Mouse (Mus musculus) lung, adult 18-20 months (tissue): ENCODE measurements around the gene Paqr6.

Experiments used
- DNase-seq, 2 experiments: peaks; one replicate each; pipeline ENCODE4 v3.0.0; 2022; ENCODE audit warnings: mixed read lengths in 2 of 2

The Paqr6 gene

DNA sequence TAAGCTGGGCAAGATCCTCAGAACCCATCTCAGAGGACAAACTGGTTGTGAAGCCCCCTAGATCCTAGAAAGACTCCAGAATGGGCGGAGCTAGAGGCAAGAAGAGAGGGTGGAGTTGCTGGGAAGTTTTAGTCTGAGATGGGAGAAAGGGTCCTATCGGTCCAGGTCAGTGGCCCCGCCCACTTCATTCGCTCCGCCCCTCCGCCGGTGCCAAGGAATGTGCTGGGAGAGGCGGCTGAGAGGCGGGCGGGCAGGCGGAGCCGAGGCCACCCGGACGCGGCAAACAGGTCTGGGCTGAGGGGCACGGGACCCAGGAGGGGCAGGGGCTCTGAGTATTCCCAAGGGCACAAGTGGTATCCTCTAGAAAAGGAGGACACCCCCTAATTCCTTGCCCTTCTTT lies at the start of gene Paqr6:
Gene Paqr6 (plus strand): TSS at position 248 of the 400 bp plus-strand sequence.
- DNase-seq, result peak; percentile 82 to 87

DNA sequence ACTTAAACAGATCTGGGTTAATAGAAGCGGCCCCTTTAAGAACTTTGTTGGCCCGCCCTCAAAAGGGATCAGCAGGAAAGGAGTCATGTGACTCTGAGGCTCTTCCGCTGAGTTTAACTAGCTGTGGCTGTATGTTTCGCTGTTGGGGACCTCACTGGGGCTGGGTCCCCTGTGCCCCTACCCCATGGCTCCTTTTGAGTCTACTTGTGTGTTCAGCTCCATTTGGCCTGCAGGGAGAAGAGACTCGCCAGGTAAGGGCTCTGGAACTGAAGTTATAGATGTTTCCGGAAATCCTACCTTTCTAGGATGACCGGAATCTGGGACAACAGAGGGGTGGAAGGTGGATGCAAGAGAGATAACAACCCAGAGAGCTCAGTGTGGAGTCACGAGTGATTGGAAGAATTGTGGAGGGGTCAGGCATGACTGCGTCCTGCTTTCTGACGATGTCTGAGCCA lies 39.4 kb upstream of the Paqr6 start, which contains the start of gene Glmp:
Gene Glmp (plus strand): TSS at position 73 of the 455 bp plus-strand sequence.
- DNase-seq, result peak; percentile 58 to 64

DNA sequence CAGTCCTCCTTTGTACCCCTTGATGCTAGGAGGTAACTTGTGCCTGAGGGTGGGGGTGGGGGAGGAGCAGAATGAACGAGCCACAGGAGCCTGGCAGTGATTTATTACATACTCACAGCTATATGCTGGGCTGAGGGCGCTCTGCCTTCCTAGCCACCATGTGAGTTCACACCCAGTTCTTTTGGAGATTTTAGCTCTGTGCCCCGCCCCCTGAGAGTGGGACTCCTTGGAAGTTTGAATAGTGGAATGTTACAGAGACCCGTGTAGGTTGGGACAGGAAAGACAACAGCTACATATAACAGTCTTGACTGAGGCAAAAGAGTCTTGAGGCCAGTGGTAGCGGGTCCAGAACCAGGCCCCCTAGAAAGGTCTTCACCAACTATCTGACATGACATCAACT lies 35.4 kb upstream of the Paqr6 start:
- DNase-seq, result no peak

DNA sequence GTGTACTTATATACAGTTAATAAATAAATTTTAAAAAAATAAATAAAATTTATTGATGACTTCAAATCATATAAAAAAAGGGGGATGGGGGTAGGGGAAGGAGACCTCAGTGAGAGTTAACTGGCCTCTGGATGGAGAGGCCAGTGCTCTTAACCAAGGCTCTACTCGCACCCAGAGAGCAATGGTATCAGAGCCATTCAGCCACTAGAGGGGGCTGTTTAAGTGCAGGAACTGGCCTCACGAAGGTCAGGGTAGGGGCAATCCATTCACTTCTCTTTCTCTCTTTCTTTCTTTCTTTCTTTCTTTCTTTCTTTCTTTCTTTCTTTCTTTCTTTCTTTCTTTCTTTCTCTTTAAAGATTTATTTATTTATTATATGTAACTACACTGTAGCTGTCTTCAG lies 33.1 kb upstream of the Paqr6 start:
- peak in 1 of 2 experiments; percentile 59 for DNase-seq

GRCm38 (mm10) chr3:88334029-88334658 lies 30.2 kb upstream of the Paqr6 start:
- DNase-seq, result peak; percentile 56 to 74

GRCm38 (mm10) chr3:88334902-88335435 lies 29.4 kb upstream of the Paqr6 start:
- no peak for DNase-seq

DNA sequence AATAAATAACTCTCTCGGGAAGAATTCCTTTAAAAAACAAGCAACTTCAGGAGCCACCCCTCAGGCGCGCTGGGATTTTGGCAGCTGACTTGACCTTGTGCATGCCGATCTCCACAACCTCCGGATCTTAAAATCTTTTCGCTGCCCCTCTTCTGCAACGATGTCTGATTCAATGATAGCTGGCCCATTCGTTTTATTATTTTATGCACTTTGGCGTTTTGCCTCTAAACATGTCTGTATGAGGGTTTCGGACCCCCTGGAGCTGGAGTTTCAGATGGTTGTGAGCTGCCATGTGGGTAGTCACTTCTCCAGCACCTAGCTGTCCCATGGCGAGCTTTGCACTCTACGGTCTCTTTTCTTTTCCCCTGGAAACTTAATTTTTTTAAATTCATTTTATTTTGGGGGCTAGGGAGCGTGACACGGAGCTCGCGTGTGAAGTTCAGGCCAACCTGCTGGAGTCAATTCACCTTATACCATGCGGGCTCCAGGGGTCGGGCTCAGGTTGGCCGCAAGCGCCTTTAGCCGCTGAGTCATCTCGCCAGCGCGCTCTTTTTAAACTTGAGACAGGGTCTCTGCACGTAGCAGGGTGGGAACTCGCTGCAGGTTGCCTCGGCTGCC lies 28.8 kb upstream of the Paqr6 start:
- DNase-seq, result no peak

GRCm38 (mm10) chr3:88336058-88337013 lies 28.0 kb upstream of the Paqr6 start, which contains the start of the genes Tmem79 and Smg5:
Gene Tmem79, minus strand, starts transcription at chr3:88336148.
Gene Smg5, plus strand, starts transcription at chr3:88336260.
- peak; percentile 97 for DNase-seq

DNA sequence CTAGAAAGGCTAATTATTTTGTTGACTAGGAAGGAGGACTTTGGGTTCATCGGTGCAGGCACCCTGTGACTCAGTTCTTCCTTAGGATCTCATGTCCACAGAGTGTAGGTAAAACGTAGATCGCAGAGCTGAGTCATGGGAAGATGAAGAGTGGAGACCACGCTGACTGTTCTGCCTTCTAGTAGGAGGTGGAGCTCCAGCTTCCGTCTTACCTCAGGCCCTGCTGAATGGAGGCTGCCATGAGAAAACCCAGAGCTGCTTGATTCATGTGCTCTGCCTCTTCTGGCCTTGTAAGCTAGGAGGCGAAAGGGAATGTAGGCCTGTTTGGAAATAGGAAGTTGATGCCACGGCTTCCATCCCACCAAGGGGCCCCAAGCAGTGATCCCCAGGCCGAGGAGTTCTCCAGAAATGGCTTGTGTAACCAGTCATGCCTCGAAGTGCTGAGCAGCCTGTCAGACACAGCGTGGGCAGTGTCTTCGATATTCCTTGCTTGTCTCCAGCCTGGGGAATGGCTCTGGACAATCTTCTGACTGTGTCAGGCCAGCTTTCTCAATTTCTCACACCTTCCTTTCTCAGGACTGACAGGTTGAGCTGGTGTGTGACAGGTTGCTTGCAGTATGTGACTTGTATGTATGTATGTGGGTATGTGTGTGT lies 26.9 kb upstream of the Paqr6 start:
- DNase-seq, result no peak

GRCm38 (mm10) chr3:88338316-88338715 lies 26.1 kb upstream of the Paqr6 start:
- no peak for DNase-seq

GRCm38 (mm10) chr3:88339006-88339405 lies 25.4 kb upstream of the Paqr6 start:
- DNase-seq, result no peak

DNA sequence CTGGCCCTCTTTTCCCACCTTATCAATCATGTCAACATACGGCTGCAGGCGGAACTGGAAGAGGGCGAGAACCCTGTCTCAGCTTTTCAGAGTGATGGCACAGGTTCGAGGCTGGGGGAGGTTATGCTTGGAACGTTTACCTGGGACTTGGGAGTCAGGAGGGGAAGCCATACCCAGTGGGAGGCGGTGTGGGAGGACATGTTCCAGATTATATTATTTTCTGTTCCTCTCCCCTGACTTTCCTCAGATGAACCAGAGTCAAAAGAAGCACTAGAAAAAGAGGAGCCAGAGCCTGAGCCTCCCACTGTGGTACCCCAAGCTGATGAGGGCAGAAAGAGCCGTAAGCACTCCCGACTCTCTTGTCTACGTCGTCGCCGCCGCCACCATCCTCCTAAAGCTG lies 13.7 kb upstream of the Paqr6 start:
- no peak for DNase-seq

- no peak for DNase-seq
Observed at GRCm38 (mm10) chr3:88352907-88353306, 11.5 kb upstream of the Paqr6 start.

DNA sequence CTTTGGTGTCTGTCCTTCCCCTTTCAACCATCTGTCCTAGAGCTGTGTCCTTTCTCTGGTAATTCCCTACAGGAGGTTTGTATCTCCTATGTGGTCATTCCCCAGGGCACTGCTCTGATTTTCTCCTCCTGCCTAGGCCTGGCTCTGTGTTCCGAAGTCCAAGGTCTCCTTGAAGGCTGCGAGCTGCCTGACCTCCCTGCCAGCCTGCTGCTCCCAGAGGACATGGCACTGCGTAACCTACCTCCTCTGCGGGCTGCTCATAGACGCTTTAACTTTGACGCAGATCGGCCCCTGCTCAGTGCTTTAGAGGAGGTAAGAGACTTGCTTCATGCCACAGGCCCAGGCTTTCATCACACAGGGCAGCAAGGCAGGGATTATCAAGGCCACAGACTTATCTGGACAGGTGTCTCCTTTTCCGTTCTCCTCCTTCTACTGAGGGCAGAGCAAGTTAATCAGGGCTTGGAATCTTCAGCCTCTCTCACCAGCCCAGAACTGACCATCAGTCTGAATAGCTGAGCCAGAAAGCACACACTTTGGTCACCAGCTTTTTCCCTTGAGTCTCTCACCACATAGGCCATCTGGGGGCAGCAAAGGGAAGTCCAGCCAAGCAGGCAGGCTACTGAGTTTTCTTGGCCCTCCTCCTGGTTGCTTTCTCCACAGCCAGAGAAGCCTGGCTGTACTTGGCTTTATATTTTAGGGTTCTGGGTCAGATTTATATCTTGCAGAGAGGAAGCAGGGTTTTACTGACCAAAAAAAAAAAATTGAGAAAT lies 9.8 kb upstream of the Paqr6 start:
- no peak for DNase-seq

GRCm38 (mm10) chr3:88359584-88359983 lies 4.8 kb upstream of the Paqr6 start:
- no peak for DNase-seq

- no peak for DNase-seq
Observed at GRCm38 (mm10) chr3:88359989-88360388, 4.4 kb upstream of the Paqr6 start.

- no peak for DNase-seq
Observed at GRCm38 (mm10) chr3:88361096-88361495, 3.3 kb upstream of the Paqr6 start.

DNA sequence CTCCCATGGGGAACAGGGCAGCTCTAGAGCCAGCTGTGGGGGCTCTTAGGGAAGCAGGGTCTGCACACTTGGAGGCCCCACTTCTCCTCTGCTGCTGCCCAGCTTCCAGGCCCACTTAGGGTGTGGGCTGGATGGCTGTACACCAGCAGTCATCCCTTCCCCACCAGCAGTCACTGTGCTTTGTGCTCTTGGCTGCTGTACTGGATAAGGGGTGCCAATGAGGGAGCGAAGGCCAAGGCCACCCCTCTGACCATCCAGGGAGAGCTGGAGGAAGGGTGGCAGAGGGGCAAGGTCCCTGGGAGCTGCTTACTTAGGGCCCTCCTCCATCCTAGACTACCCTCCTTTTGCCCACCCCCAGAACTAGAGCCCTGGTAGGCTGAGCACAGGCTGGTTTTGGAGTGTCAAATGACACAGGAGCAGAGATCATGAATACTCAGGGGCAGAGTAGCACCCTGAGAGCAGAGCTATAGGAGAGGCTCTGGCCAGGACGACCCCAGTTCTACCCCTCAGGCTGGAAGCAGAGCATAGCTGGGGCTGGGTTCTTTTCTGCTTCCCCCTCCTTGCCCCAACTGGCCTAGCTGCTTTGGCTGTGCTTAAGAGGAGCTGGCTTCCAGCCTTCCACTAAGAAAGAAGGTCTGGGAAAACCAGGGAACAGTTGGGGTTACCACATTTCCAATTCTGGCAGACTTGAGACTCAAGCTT lies 2.6 kb upstream of the Paqr6 start:
- DNase-seq, result no peak

DNA sequence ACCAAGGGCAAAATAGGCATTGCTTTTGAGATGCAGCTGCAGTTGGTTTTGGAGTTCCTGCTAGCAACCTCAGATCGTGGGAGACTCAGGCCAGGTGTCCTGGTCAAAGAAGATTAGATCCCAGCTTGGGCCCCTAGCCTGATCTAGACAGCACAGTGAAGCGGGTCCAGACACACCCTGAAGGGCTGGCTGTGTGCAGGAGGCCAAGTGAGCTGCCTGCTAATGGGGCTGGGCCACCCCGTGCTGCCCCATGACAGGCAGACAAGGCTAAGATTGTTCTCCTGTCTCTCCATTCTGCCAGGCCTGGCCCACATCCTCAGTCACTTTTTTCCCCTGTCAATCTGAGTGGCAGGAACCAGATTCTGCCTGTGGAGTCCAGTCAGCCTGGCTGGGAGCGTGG lies 684 bp upstream of the Paqr6 start:
- DNase-seq, result peak in 1 of 2 experiments; percentile 24

DNA sequence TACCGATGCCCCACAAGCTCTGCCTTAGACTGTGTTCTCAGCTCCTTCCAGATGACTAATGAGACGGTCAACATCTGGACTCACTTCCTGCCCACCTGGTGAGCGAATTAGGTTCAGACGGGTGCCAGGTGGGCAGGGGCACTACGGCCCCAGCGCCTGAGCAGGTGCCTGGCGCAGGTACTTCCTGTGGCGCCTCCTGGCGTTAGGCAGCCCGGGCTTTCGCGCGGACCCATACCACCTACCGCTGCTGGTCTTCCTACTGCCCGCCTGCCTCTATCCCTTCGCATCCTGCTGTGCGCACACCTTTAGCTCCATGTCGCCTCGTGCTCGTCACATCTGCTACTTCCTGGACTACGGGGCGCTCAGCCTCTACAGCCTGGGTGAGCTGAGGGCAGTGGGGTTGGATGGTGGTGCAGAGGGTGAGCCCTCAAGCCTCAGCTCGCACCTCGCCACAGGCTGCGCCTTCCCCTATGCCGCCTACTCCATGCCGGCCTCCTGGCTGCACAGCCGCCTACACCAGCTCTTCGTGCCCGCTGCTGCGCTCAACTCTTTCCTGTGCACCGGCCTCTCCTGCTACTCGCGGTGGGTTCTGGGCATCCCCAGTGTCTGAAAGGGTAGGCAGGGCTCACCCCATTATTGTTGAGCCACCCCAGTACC lies 1.4 kb downstream of the Paqr6 start:
- DNase-seq, result no peak
